Mouse (Mus musculus) fibroblast of lung, adult 2 months (primary cell): ENCODE measurements around the gene Carmil3.

Experiments
- DNase-seq: peaks from one replicate; pipeline ENCODE4 v3.0.0-alpha.2; 2011; ENCODE audit warnings: low read depth

The Carmil3 gene

GRCm38 (mm10) chr14:55544334-55544733, 53.9 kb downstream of the Carmil3 start:
- DNase-seq: no peak

- DNase-seq: no peak
Measured at GRCm38 (mm10) chr14:55550191-55550590, 59.7 kb downstream of the Carmil3 start.

DNA sequence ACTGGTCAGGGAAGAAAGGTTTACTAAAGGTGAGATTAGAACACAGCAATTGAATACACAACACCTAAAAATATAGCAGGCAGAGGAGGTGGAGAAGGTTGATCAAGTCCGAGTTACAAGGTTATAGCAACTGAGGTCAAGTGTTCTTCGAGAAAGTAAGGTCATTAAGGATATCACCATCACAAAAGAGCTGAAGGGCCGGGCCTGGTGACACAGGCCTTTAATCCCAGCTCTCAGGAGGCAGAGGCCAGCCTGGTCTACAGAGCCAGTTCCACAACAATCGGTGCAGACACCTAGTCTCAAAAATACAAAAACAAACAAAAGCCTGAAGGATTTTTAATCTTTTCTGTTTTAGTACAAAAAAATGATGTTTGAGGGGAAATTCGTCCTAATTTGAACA, 60.9 kb downstream of the Carmil3 start:
- DNase-seq: no peak

GRCm38 (mm10) chr14:55551794-55552193, 61.3 kb downstream of the Carmil3 start:
- DNase-seq: no peak

DNA sequence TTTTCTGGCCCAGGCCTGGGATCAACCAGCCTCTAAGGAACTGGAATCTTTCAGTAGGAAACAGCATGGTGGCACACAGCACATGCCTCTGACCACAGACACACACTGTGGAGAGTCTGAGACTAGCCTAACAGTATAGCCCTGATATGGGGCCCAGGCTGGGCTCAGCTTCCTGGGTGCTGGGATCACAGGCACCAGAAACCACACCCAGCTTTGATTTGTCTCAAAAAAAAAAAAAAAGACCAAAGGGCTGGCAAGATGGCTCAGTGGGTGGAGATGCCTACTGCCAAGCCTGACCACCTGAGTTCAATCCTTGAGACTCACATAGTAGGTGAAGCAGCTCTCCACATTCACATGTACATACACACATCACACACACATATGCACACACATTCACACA, 64.2 kb downstream of the Carmil3 start:
- no peak for DNase-seq

GRCm38 (mm10) chr14:55555788-55556187, 65.3 kb downstream of the Carmil3 start:
- no peak for DNase-seq

DNA sequence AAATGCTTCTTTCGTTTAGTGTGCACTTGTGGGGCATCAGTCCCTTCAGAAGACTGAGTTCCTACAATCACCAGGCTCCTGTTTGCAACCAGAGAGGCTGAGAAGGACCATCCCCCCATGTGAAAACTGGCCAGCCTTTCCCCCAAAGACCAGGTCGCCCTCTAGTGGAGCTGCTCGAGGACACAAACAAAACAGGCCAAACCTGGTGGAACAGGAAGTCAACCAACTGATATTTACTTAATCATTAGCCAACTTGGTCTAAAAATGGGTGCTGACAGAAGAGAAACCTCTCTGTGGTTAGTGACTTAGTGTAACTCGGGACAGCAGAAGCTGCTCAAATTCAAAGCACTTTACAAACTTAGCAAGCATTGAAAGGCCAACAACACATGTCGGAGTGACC, 66.6 kb downstream of the Carmil3 start:
- no peak for DNase-seq

- DNase-seq: no peak
Measured at GRCm38 (mm10) chr14:55557587-55557986, 67.1 kb downstream of the Carmil3 start.
